Mouse (Mus musculus): ENCODE measurements around the gene Gnb2. TPM values are rescaled to one million over a fixed set of nuclear protein-coding genes. Genes with fewer than 3 reads are reported as not detected.

Gene Gnb2
- polyA plus RNA-seq, 1 experiment from 2014 or later, result 427 TPM

DNA sequence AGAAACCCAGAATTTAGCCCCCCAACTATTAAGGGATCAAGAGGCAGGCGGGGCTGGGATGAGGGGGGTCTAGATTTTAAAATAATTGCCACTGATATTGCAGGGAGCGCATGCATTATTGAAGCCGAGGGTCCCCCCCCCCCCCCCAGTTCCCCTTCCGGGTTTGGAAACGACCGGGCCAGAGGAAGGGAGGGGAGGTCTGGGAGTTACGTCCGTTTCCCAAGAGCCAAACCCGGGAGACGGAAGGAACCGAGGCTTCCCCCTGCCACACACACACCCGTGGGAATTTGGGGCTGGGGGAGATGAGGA is 548 bp downstream of the Gnb2 start:
- Histone ChIP-seq H3K4me2 (replicated peaks; ENCODE audit: low read depth, low read length) (peak overlapping the region; percentile 98), H3K4me1 (ENCODE audit: control insufficient read depth, insufficient read depth, low read length) (peaks cover 16% of the 10 kb centered on the region), H3K9ac (ENCODE audit: low read depth, low read length) (peak overlapping the region; percentile 88), H3K27ac (ENCODE audit: low read depth, low read length) (peak overlapping the region; percentile 81), H3K9me3 (ENCODE audit: control insufficient read depth, low read length) (no peaks in the 10 kb centered on the region), H3K4me3 (ENCODE audit: low read length) (peak overlapping the region; percentile 91), H3K27me3 (ENCODE audit: control insufficient read depth, insufficient read depth, low read length) (no peaks in the 10 kb centered on the region), H3K36me3 (ENCODE audit: control insufficient read depth, insufficient read depth, low read length) (peaks cover 25% of the 10 kb centered on the region)
- no peak for ATAC-seq (ENCODE audit: low FRiP score, low TSS enrichment)
- WGBS, result 0% methylated on average over 12 of the region's 12 CpGs

- peak overlapping the region; percentile 88 for H3K9ac ChIP-seq (ENCODE audit: low read depth, low read length)
- H3K4me2 ChIP-seq (replicated peaks; ENCODE audit: low read depth, low read length), result peak overlapping the region; percentile 98
- H3K4me1 ChIP-seq (ENCODE audit: control insufficient read depth, insufficient read depth, low read length), result peaks cover 16% of the 10 kb centered on the region
- H3K9me3 ChIP-seq (ENCODE audit: control insufficient read depth, low read length), result no peaks in the 10 kb centered on the region
- no peak for ATAC-seq (ENCODE audit: low FRiP score, low TSS enrichment)
- H3K27me3 ChIP-seq (ENCODE audit: control insufficient read depth, insufficient read depth, low read length), result no peaks in the 10 kb centered on the region
- WGBS, result under 1% methylated on average over 19 of the region's 19 CpGs
- peak overlapping the region; percentile 81 for H3K27ac ChIP-seq (ENCODE audit: low read depth, low read length)
- peaks cover 30% of the 10 kb centered on the region for H3K36me3 ChIP-seq (ENCODE audit: control insufficient read depth, insufficient read depth, low read length)
- peak overlapping the region; percentile 91 for H3K4me3 ChIP-seq (ENCODE audit: low read length)
These were observed 1.0 kb downstream of the Gnb2 start for GRCm38 (mm10) chr5:137532131-137532807.

DNA sequence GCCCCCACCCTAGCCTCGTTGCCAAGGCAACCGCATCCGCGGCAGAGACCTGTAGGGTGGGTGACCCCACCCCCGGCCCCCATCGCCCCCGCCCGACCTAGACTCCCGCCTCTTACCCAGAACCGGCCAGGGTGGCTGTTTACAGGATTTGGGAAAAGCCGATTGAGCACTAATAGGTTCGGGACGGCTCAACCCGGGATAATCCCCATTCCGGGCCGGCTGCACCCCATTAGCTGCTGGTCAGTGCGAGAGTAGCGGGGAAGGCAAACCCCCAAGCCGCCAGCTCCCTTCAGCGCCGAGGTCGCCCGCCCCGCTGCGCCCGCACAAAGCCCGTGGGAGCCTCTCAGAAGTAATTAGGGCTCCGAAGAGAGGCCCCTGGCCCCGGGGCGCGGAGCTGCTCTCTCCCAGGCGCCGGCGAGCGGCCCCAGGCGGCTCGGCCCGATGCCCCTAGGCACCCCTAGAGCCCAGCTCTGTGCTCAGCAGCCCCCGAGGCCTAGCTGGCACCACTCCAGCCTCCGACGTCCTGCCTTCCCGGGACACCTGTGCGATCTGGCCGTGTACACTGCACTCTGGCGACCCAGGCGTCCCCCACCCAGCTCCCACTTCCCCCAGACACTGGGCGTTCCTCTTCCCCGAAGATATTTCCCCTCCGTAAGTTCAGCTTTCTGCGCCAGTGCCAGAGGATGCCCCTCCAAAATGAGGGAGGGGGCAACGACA is 1.7 kb downstream of the Gnb2 start:
- H3K4me3 ChIP-seq (ENCODE audit: low read length), result peak overlapping the region; percentile 91
- no peaks in the 10 kb centered on the region for H3K9me3 ChIP-seq (ENCODE audit: control insufficient read depth, low read length)
- H3K27me3 ChIP-seq (ENCODE audit: control insufficient read depth, insufficient read depth, low read length), result no peaks in the 10 kb centered on the region
- peak overlapping the region; percentile 81 for H3K27ac ChIP-seq (ENCODE audit: low read depth, low read length)
- peak overlapping the region; percentile 98 for H3K4me2 ChIP-seq (replicated peaks; ENCODE audit: low read depth, low read length)
- under 1% methylated on average over 51 of the region's 51 CpGs for WGBS
- H3K4me1 ChIP-seq (ENCODE audit: control insufficient read depth, insufficient read depth, low read length), result peaks cover 16% of the 10 kb centered on the region
- peaks cover 36% of the 10 kb centered on the region for H3K36me3 ChIP-seq (ENCODE audit: control insufficient read depth, insufficient read depth, low read length)
- peak; percentile 5; the same call in 1 of the 2 replicates for ATAC-seq (ENCODE audit: low FRiP score, low TSS enrichment)
- H3K9ac ChIP-seq (ENCODE audit: low read depth, low read length), result peak overlapping the region; percentile 88

DNA sequence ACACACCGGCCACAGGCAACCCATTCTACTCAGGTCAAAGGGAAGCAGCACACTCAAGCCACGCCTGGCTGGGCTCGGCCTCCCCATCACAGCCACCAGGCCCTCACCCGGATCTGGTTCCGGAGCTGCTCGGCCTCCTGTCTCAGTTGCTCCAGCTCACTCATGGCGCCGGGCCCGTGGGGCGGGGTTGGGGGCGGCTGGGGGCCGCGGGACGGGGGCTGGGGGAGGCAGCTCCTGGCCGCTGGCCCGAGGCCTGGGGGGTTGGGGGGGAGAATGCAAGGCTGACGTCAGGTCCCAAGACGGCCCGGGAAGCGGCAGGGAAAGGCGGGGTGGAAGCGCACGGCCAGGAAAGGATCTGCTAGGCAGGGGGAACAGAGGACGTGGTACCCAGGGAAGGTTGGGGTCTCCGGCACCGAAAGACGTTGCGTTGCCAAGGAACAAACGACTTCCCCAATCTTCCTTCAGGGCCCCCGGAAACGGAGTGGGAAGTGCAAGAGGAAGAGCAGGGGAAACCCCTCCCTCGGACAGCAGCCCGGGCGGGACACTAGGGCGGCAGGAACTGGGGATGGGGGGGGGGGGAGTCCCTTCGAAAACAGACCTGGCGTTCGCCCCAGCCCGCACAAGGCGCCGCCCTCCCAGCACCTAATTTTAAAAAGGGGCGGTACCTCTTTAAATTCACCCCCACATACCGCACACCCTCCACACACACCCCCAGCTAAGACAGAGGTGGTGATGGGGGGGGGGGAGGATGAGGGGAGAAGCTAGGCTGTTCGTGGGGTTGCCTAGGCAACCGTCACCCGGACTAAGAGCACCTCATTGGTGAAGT is 2.5 kb downstream of the Gnb2 start:
- WGBS, result 1% methylated on average over 39 of the region's 46 CpGs
- Histone ChIP-seq H3K27ac (ENCODE audit: low read depth, low read length) (peak overlapping the region; percentile 81), H3K4me3 (ENCODE audit: low read length) (peak overlapping the region; percentile 91), H3K4me1 (ENCODE audit: control insufficient read depth, insufficient read depth, low read length) (peaks cover 16% of the 10 kb centered on the region), H3K9ac (ENCODE audit: low read depth, low read length) (peak overlapping the region; percentile 88), H3K27me3 (ENCODE audit: control insufficient read depth, insufficient read depth, low read length) (no peaks in the 10 kb centered on the region), H3K9me3 (ENCODE audit: control insufficient read depth, low read length) (no peaks in the 10 kb centered on the region), H3K36me3 (ENCODE audit: control insufficient read depth, insufficient read depth, low read length) (peaks cover 43% of the 10 kb centered on the region), H3K4me2 (replicated peaks; ENCODE audit: low read depth, low read length) (peak overlapping the region; percentile 98)
- peak; percentile 43 for ATAC-seq (ENCODE audit: low FRiP score, low TSS enrichment)

DNA sequence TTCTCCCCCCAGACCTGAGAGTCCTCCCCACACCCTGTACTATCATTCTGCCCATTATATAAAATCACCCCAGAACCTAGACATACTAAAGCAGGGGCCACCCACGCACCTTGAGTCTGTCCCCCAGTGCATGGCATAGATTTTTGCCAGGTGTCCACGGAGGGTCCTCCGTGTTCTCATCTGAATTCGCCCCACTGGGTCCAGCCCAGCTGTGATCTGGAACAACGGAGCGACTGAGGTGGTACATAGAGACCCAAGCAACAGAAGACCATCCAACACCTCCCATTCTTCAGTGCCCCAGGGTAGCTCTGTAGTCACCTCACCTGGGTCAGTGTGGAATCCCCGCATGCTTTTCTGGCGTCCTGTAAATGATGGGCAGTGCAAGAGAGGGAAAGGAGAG is 3.2 kb downstream of the Gnb2 start:
- no peak for ATAC-seq (ENCODE audit: low FRiP score, low TSS enrichment)
- peaks cover 50% of the 10 kb centered on the region for H3K36me3 ChIP-seq (ENCODE audit: control insufficient read depth, insufficient read depth, low read length)
- H3K9ac ChIP-seq (ENCODE audit: low read depth, low read length), result peak overlapping the region; percentile 88; the same call in 1 of the 2 replicates
- peak overlapping the region; percentile 81; the same call in 1 of the 2 replicates for H3K27ac ChIP-seq (ENCODE audit: low read depth, low read length)
- no peaks in the 10 kb centered on the region for H3K9me3 ChIP-seq (ENCODE audit: control insufficient read depth, low read length)
- H3K27me3 ChIP-seq (ENCODE audit: control insufficient read depth, insufficient read depth, low read length), result no peaks in the 10 kb centered on the region
- peak overlapping the region; percentile 98 for H3K4me2 ChIP-seq (replicated peaks; ENCODE audit: low read depth, low read length)
- 73% methylated on average over 8 of the region's 8 CpGs for WGBS
- H3K4me3 ChIP-seq (ENCODE audit: low read length), result peak overlapping the region; percentile 91
- peaks cover 16% of the 10 kb centered on the region for H3K4me1 ChIP-seq (ENCODE audit: control insufficient read depth, insufficient read depth, low read length)

DNA sequence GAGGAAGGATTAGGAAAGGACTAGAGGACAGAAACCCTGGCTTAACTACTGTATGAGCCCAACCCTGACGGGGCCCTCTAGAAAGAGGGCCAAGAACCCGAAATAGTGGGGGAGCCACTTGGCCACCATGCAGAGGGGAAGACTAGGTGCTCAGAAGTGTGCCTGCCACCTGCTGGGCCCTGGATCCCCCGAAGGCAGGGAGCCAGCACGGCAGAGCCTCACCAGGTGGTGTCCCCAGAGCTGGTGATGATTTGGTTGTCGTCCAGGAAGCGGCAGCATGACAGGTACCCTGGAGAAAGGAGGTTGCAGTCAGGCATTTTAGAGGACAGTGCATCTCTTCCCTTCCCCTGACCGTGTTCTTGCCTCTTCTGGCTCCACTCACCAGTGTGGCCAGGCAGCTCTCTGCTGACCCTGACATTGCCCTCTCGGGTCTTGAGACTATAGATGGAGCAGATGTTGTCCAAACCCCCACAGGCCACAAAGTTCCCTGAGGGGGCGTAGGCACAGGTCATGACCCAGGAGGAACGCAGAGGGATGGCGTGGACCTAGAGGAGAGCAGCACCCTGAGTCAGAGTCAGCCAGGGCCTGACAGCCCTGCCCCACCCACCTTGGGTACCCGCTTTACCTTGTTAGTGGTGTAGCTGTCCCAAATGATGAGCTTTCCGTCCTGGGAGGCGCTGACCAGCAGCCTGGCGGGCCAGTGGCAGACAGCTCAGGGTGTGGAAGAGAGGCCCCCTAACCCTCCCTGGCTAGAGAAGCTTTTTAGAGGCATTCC is 3.9 kb downstream of the Gnb2 start:
- H3K36me3 ChIP-seq (ENCODE audit: control insufficient read depth, insufficient read depth, low read length), result peaks cover 56% of the 10 kb centered on the region
- H3K4me1 ChIP-seq (ENCODE audit: control insufficient read depth, insufficient read depth, low read length), result peaks cover 16% of the 10 kb centered on the region
- H3K27me3 ChIP-seq (ENCODE audit: control insufficient read depth, insufficient read depth, low read length), result no peaks in the 10 kb centered on the region
- no peak overlapping the region for H3K27ac ChIP-seq (ENCODE audit: low read depth, low read length)
- H3K4me2 ChIP-seq (replicated peaks; ENCODE audit: low read depth, low read length), result no peak overlapping the region
- H3K9ac ChIP-seq (ENCODE audit: low read depth, low read length), result no peak overlapping the region
- H3K9me3 ChIP-seq (ENCODE audit: control insufficient read depth, low read length), result no peaks in the 10 kb centered on the region
- 0 out of 2 replicates have a peak overlapping the region, but pooled peaks have one; percentile 91 for H3K4me3 ChIP-seq (ENCODE audit: low read length)
- 69% methylated on average over 15 of the region's 15 CpGs for WGBS
- ATAC-seq (ENCODE audit: low FRiP score, low TSS enrichment), result no peak

- H3K4me3 ChIP-seq (ENCODE audit: low read length), result no peak overlapping the region
- ATAC-seq (ENCODE audit: low FRiP score, low TSS enrichment), result no peak
- no peaks in the 10 kb centered on the region for H3K27me3 ChIP-seq (ENCODE audit: control insufficient read depth, insufficient read depth, low read length)
- no peak overlapping the region for H3K4me2 ChIP-seq (replicated peaks; ENCODE audit: low read depth, low read length)
- no peak overlapping the region for H3K27ac ChIP-seq (ENCODE audit: low read depth, low read length)
- WGBS, result 83% methylated on average over 22 of the region's 22 CpGs
- H3K36me3 ChIP-seq (ENCODE audit: control insufficient read depth, insufficient read depth, low read length), result peaks cover 66% of the 10 kb centered on the region
- no peaks in the 10 kb centered on the region for H3K9me3 ChIP-seq (ENCODE audit: control insufficient read depth, low read length)
- no peak overlapping the region for H3K9ac ChIP-seq (ENCODE audit: low read depth, low read length)
- H3K4me1 ChIP-seq (ENCODE audit: control insufficient read depth, insufficient read depth, low read length), result peaks cover 13% of the 10 kb centered on the region
These were observed 4.9 kb downstream of the Gnb2 start for GRCm38 (mm10) chr5:137528247-137528968.

DNA sequence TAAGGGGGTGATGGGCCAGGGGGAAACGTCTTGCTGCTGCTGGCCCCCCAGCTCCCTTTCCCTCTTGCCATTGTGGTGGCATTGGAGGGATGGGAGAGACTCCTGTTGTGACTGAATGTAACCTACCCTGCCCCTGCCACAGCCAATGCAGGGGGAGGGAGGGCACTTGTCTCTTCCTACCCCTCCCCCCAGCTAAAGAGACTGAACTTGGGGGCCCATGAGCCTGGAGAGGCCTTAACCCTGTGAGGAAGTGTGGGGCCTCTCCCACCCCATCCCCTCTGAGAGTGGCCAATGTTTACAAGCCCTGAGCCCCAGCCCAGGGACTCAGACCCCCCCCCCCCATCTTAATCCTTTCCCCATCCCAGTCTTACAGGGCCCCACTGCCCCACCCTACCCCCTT is 5.9 kb downstream of the Gnb2 start:
- ATAC-seq (ENCODE audit: low FRiP score, low TSS enrichment), result no peak
- WGBS, result 79% methylated on average over 1 of the region's 1 CpGs

More for the DNA sequence above, 5.9 kb downstream of the Gnb2 start:
- H3K4me1 ChIP-seq (ENCODE audit: control insufficient read depth, insufficient read depth, low read length), result peaks cover 13% of the 10 kb centered on the region
- H3K9me3 ChIP-seq (ENCODE audit: control insufficient read depth, low read length), result no peaks in the 10 kb centered on the region
- no peak overlapping the region for H3K27ac ChIP-seq (ENCODE audit: low read depth, low read length)
- no peaks in the 10 kb centered on the region for H3K27me3 ChIP-seq (ENCODE audit: control insufficient read depth, insufficient read depth, low read length)
- no peak overlapping the region for H3K4me3 ChIP-seq (ENCODE audit: low read length)
- H3K36me3 ChIP-seq (ENCODE audit: control insufficient read depth, insufficient read depth, low read length), result peaks cover 76% of the 10 kb centered on the region
- H3K9ac ChIP-seq (ENCODE audit: low read depth, low read length), result no peak overlapping the region
- no peak overlapping the region for H3K4me2 ChIP-seq (replicated peaks; ENCODE audit: low read depth, low read length)
